Mouse (Mus musculus): ENCODE measurements around the gene Syne2. TPM values are rescaled to one million over a fixed set of nuclear protein-coding genes. Genes with fewer than 3 reads are reported as not detected.

Gene Syne2
- polyA plus RNA-seq, 1 experiment = 28.9 TPM

DNA sequence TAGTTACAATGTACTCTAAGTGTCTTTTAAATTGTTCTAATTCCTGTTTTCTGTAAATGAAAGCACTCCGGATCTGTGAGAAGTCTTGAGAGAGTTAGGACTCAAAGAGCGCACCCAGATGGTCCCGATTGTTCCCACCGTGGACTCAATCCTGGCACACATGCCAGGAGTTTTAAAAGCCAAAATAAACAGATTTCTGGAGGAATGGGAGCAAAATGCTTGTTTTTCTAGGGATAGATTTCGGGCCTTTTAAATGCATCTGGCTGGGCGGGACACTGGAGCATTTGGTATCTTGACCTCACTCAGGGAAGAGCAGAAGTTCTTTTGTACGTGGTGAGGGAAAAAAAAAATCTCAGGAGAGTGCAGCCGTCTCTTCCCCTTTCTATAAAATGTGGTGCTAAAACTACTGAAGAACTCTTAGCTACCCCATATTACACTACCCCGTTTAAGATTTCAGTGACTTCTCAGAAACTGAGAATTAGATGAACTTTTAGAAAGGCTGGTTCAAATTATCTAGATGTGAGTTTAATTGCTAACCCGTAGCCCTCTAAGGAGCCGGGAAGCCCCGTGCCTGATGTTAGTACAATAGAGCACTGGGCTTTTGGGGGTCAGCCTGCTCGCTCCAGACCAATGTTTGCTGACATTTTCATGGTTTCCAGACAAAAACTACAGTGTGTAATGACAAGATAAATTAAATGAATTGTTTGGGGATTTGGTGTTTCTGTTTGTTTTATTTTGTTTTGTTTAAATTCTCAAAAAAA lies 255.3 kb downstream of the Syne2 start:
- Histone ChIP-seq H3K9ac (ENCODE audit: low read depth, poor library complexity, severe bottlenecking) (no peak overlapping the region), H3K36me3 (ENCODE audit: control insufficient read depth, insufficient read depth, low read length, poor library complexity, severe bottlenecking) (no peaks in the 10 kb centered on the region), H3K4me1 (ENCODE audit: control insufficient read depth, insufficient read depth, low read length) (peaks cover 6% of the 10 kb centered on the region), H3K27ac (ENCODE audit: insufficient read depth, low read length) (no peak overlapping the region), H3K4me3 (ENCODE audit: low read depth, low read length) (no peak overlapping the region), H3K27me3 (ENCODE audit: control insufficient read depth, insufficient read depth, low read length, poor library complexity, severe bottlenecking) (no peaks in the 10 kb centered on the region), H3K9me3 (replicated peaks; ENCODE audit: control insufficient read depth, insufficient read depth, low read length, poor library complexity, severe bottlenecking) (no peaks in the 10 kb centered on the region)
- TF ChIP-seq EP300 (IDR thresholded peaks at IDR 0.05; ENCODE audit: insufficient read depth, low read depth, low read length) (no peak), POLR2A (IDR thresholded peaks at IDR 0.05; ENCODE audit: insufficient read depth, low read length) (no peak), CTCF (IDR thresholded peaks at IDR 0.05; ENCODE audit: low read depth, low read length) (no peak)

DNA sequence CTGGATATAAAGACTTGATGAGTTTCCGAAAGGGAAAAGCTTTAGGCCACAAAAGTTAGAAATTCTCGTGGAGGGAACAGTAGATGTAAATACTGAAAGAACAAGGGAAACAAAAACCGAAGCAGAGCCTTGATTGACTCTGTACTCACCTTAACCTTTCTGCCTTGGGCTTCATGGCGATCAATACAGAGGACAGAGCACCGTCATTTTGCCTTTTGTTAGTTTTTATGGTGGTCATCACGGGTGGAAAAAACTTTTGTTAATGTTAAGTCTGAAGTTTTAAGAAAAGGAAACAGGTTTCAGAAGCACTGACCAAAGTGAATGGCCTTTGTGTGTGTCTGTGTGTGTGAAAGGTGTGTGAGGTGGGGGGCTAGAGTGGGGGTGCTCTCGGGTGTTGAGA lies 256.0 kb downstream of the Syne2 start:
- no peak overlapping the region for H3K4me3 ChIP-seq (ENCODE audit: low read depth, low read length)
- H3K27ac ChIP-seq (ENCODE audit: insufficient read depth, low read length) = no peak overlapping the region
- no peaks in the 10 kb centered on the region for H3K27me3 ChIP-seq (ENCODE audit: control insufficient read depth, insufficient read depth, low read length, poor library complexity, severe bottlenecking)
- TF ChIP-seq CTCF (IDR thresholded peaks at IDR 0.05; ENCODE audit: low read depth, low read length) (no peak), EP300 (IDR thresholded peaks at IDR 0.05; ENCODE audit: insufficient read depth, low read depth, low read length) (no peak), POLR2A (IDR thresholded peaks at IDR 0.05; ENCODE audit: insufficient read depth, low read length) (no peak)
- H3K4me1 ChIP-seq (ENCODE audit: control insufficient read depth, insufficient read depth, low read length) = peaks cover 6% of the 10 kb centered on the region
- no peak overlapping the region for H3K9ac ChIP-seq (ENCODE audit: low read depth, poor library complexity, severe bottlenecking)
- H3K36me3 ChIP-seq (ENCODE audit: control insufficient read depth, insufficient read depth, low read length, poor library complexity, severe bottlenecking) = no peaks in the 10 kb centered on the region
- H3K9me3 ChIP-seq (replicated peaks; ENCODE audit: control insufficient read depth, insufficient read depth, low read length, poor library complexity, severe bottlenecking) = no peaks in the 10 kb centered on the region

DNA sequence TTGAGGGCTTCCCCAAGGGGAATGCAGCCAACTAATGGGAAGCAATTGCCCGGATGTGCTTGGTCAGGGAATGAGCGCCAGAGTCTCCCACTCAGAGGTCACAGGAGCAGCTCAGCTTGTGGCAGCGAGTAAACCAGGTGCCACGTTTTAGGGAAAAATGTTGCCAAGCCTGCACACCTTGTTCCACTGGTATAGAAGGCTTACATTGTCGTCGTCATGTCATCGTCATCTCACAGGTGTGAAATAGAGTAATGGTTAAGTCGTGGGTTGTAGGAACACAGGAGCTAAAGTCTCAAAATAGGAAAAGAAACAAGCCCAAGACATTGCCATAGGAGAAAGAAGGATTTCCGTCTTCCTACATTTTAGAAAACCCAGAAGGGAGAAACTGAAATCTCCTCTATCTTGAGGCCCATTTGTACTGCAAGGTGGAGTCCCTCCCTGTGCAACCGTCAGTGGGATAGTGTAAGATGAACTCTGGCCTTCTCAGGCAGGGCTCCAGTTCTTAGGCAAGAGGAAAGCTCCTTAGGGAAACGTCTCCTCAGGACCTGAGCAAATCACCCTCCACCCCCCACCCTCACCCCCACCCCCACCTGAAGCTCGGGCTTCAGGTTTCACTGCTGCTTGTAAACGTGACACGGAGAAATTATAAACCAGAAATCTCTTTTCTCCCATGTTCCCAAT lies 263.1 kb downstream of the Syne2 start:
- Histone ChIP-seq H3K9me3 (replicated peaks; ENCODE audit: control insufficient read depth, insufficient read depth, low read length, poor library complexity, severe bottlenecking) (no peaks in the 10 kb centered on the region), H3K27me3 (ENCODE audit: control insufficient read depth, insufficient read depth, low read length, poor library complexity, severe bottlenecking) (no peaks in the 10 kb centered on the region), H3K27ac (ENCODE audit: insufficient read depth, low read length) (no peak overlapping the region), H3K4me1 (ENCODE audit: control insufficient read depth, insufficient read depth, low read length) (peaks cover 2% of the 10 kb centered on the region), H3K36me3 (ENCODE audit: control insufficient read depth, insufficient read depth, low read length, poor library complexity, severe bottlenecking) (no peaks in the 10 kb centered on the region), H3K9ac (ENCODE audit: low read depth, poor library complexity, severe bottlenecking) (no peak overlapping the region), H3K4me3 (ENCODE audit: low read depth, low read length) (no peak overlapping the region)
- TF ChIP-seq CTCF (IDR thresholded peaks at IDR 0.05; ENCODE audit: low read depth, low read length) (no peak), POLR2A (IDR thresholded peaks at IDR 0.05; ENCODE audit: insufficient read depth, low read length) (no peak), EP300 (IDR thresholded peaks at IDR 0.05; ENCODE audit: insufficient read depth, low read depth, low read length) (no peak)

DNA sequence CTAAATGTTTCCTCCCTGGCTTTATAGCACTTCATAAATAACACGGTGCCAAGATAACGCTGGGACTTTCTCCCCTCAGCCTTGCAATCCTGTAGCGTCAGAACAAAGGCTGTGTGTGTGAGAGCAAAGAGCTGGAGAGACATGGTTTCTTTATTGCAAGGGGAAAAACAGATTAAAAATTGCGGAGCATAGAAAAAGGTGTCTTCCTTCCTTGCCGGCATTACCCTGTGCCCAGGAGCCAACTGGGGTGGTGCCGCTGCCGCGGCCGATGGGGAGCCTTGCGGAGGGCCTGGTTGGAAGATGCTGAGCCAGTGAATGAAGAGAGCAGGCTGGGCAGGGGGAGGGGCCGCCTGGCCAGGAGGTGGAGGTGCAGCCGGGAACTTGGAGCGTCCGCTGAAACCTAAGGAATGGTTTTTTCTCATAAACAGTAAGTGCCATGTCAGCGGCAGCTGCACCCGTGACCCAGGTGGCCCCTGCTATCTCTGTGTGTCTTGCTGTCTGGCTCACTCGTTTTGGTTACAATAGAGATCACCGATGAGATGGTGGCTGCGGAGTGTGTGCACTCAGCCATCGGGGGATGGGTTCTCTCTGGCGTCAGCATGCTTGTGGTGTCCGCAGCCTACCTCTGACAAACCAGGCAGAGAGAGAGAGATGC lies 263.8 kb downstream of the Syne2 start:
- no peak overlapping the region for H3K9ac ChIP-seq (ENCODE audit: low read depth, poor library complexity, severe bottlenecking)

DNA sequence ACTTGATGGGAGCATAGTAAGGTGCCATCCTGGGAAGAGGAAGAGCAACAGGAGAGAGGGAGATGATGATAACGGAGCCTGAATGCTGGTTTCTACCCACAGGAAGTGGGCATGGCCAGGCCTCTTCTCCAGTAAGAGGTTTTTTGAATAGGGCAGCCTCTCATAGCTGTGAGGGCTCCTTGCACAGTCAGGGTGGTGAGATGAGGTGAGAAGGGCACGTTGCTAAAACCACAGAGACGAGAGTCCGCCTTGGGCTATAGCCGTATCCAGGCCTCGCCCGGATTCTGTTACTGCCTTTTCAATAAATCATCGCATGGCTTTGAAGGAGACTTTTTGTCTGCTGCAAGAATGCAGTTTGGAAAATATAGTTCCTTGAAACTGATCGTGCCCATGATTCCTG lies 267.1 kb downstream of the Syne2 start:
- Histone ChIP-seq H3K9me3 (replicated peaks; ENCODE audit: control insufficient read depth, insufficient read depth, low read length, poor library complexity, severe bottlenecking) (no peaks in the 10 kb centered on the region), H3K9ac (ENCODE audit: low read depth, poor library complexity, severe bottlenecking) (no peak overlapping the region), H3K27ac (ENCODE audit: insufficient read depth, low read length) (no peak overlapping the region), H3K27me3 (ENCODE audit: control insufficient read depth, insufficient read depth, low read length, poor library complexity, severe bottlenecking) (no peaks in the 10 kb centered on the region), H3K4me3 (ENCODE audit: low read depth, low read length) (no peak overlapping the region), H3K4me1 (ENCODE audit: control insufficient read depth, insufficient read depth, low read length) (peaks cover 4% of the 10 kb centered on the region), H3K36me3 (ENCODE audit: control insufficient read depth, insufficient read depth, low read length, poor library complexity, severe bottlenecking) (no peaks in the 10 kb centered on the region)
- TF ChIP-seq EP300 (IDR thresholded peaks at IDR 0.05; ENCODE audit: insufficient read depth, low read depth, low read length) (no peak), POLR2A (IDR thresholded peaks at IDR 0.05; ENCODE audit: insufficient read depth, low read length) (no peak), CTCF (IDR thresholded peaks at IDR 0.05; ENCODE audit: low read depth, low read length) (no peak)

More for the DNA sequence above, 263.8 kb downstream of the Syne2 start:
- Histone ChIP-seq H3K9me3 (replicated peaks; ENCODE audit: control insufficient read depth, insufficient read depth, low read length, poor library complexity, severe bottlenecking) (no peaks in the 10 kb centered on the region), H3K27ac (ENCODE audit: insufficient read depth, low read length) (no peak overlapping the region), H3K4me1 (ENCODE audit: control insufficient read depth, insufficient read depth, low read length) (peaks cover 4% of the 10 kb centered on the region), H3K36me3 (ENCODE audit: control insufficient read depth, insufficient read depth, low read length, poor library complexity, severe bottlenecking) (no peaks in the 10 kb centered on the region), H3K27me3 (ENCODE audit: control insufficient read depth, insufficient read depth, low read length, poor library complexity, severe bottlenecking) (no peaks in the 10 kb centered on the region), H3K4me3 (ENCODE audit: low read depth, low read length) (peak overlapping the region; percentile 56)
- TF ChIP-seq CTCF (IDR thresholded peaks at IDR 0.05; ENCODE audit: low read depth, low read length) (no peak), EP300 (IDR thresholded peaks at IDR 0.05; ENCODE audit: insufficient read depth, low read depth, low read length) (no peak), POLR2A (IDR thresholded peaks at IDR 0.05; ENCODE audit: insufficient read depth, low read length) (no peak)

Data from ES-Bruce4 (cell line).